Mouse (Mus musculus) right cerebral cortex, postnatal 4 days (tissue): ENCODE data around the gene Jmjd1c.

Experiments used
- DNase-seq: peaks from one replicate; pipeline ENCODE4 v3.0.0-alpha.2; 2022

Jmjd1c gene

GRCm38 (mm10) chr10:67137437-67137836 is 41.5 kb downstream of the Jmjd1c start:
- no peak for DNase-seq

GRCm38 (mm10) chr10:67143661-67144060 is 47.7 kb downstream of the Jmjd1c start:
- DNase-seq, result no peak

- no peak for DNase-seq
These were observed 48.3 kb downstream of the Jmjd1c start for GRCm38 (mm10) chr10:67144269-67144668.

GRCm38 (mm10) chr10:67145623-67146022 is 49.7 kb downstream of the Jmjd1c start:
- no peak for DNase-seq

- no peak for DNase-seq
These were observed 55.8 kb downstream of the Jmjd1c start for GRCm38 (mm10) chr10:67151766-67152165.

GRCm38 (mm10) chr10:67154647-67155046 is 58.7 kb downstream of the Jmjd1c start:
- no peak for DNase-seq

- DNase-seq, result no peak
These were observed 78.1 kb downstream of the Jmjd1c start for GRCm38 (mm10) chr10:67174049-67174448.

- no peak for DNase-seq
These were observed 80.1 kb downstream of the Jmjd1c start for GRCm38 (mm10) chr10:67176031-67176430.

- DNase-seq, result no peak
These were observed 81.0 kb downstream of the Jmjd1c start for GRCm38 (mm10) chr10:67176932-67177331.

- DNase-seq, result no peak
These were observed 81.5 kb downstream of the Jmjd1c start for GRCm38 (mm10) chr10:67177410-67177809.

GRCm38 (mm10) chr10:67180021-67180420 is 84.1 kb downstream of the Jmjd1c start:
- no peak for DNase-seq

- DNase-seq, result no peak
These were observed 84.9 kb downstream of the Jmjd1c start for GRCm38 (mm10) chr10:67180799-67181198.

- no peak for DNase-seq
These were observed 86.7 kb downstream of the Jmjd1c start for GRCm38 (mm10) chr10:67182651-67183050.

- no peak for DNase-seq
These were observed 87.2 kb downstream of the Jmjd1c start for GRCm38 (mm10) chr10:67183086-67183485.

GRCm38 (mm10) chr10:67184441-67185070 is 88.6 kb downstream of the Jmjd1c start:
- no peak for DNase-seq

GRCm38 (mm10) chr10:67185491-67186081 is 89.7 kb downstream of the Jmjd1c start:
- DNase-seq, result peak; percentile 30

GRCm38 (mm10) chr10:67186489-67186888 is 90.6 kb downstream of the Jmjd1c start:
- no peak for DNase-seq

GRCm38 (mm10) chr10:67187001-67187453 is 91.1 kb downstream of the Jmjd1c start:
- DNase-seq, result no peak

- no peak for DNase-seq
These were observed 92.0 kb downstream of the Jmjd1c start for GRCm38 (mm10) chr10:67187952-67188351.

- no peak for DNase-seq
These were observed 93.1 kb downstream of the Jmjd1c start for GRCm38 (mm10) chr10:67189057-67189456.

- DNase-seq, result no peak
These were observed 94.3 kb downstream of the Jmjd1c start for GRCm38 (mm10) chr10:67190261-67190660.

GRCm38 (mm10) chr10:67192366-67192765 is 96.4 kb downstream of the Jmjd1c start:
- peak; percentile 16 for DNase-seq

GRCm38 (mm10) chr10:67193003-67193652 is 97.2 kb downstream of the Jmjd1c start:
- DNase-seq, result no peak

- DNase-seq, result no peak
These were observed 98.1 kb downstream of the Jmjd1c start for GRCm38 (mm10) chr10:67194046-67194445.
